In genomic region chr5:34014652-34015051, GRCm38 (mm10) we compare ENCODE assay signal across 15 mouse cellular contexts. TPM values are rescaled to one million over a fixed set of nuclear protein-coding genes. Genes with fewer than 3 reads are reported as not detected.
DNase-seq lines count a peak whose midpoint lies in the region; ATAC-seq and TF ChIP-seq lines count a peak whose summit lies in the region.
"Had no signal": no experiment of that assay in that cellular context is flagged by ENCODE, and none has a peak within 500 bp of the region (broad histone marks: within the 10 kb centered on the region; RNA-seq: fewer than 3 reads in every experiment).

No protein-coding gene starts in this region.

- TF ChIP-seq EP300 in liver, embryonic 14.5 days (IDR thresholded peaks at IDR 0.05; ENCODE audit: low read depth), result no peak

- no peaks in the 10 kb centered on the region for H3K36me3 ChIP-seq in forebrain, postnatal 0 days (ENCODE audit: insufficient read depth)
- H3K36me3 ChIP-seq in forebrain, embryonic 14.5 days (ENCODE audit: control insufficient read depth, insufficient read depth, low read length), result no peaks in the 10 kb centered on the region
- no peaks in the 10 kb centered on the region for H3K36me3 ChIP-seq in liver, embryonic 14.5 days (replicated peaks; ENCODE audit: control insufficient read depth, insufficient read depth, low read depth)
- H3K36me3 ChIP-seq in liver, embryonic 11.5 days (ENCODE audit: control insufficient read depth, insufficient read depth, low read length), result no peaks in the 10 kb centered on the region
- H3K36me3 ChIP-seq: liver, embryonic 15.5 days had no signal

- TF ChIP-seq CTCF in forebrain, postnatal 0 days (IDR thresholded peaks at IDR 0.05; ENCODE audit: low read depth), result 0 out of 2 replicates have a peak, but pooled peaks have one; percentile 12
- peak; percentile 40 for TF ChIP-seq CTCF in liver, embryonic 14.5 days (IDR thresholded peaks at IDR 0.05; ENCODE audit: low read depth)

- no peak for ATAC-seq in forebrain, postnatal 0 days
- no peak for ATAC-seq in forebrain, embryonic 14.5 days
- no peak for ATAC-seq in liver, embryonic 14.5 days (ENCODE audit: insufficient read depth)
- ATAC-seq in liver, embryonic 11.5 days (replicated peaks; ENCODE audit: low FRiP score), result no peak
- no peak for ATAC-seq in monocyte, adult 5-6 weeks (replicated peaks; ENCODE audit: insufficient number of reproducible peaks, low FRiP score, low TSS enrichment, poor library complexity, severe bottlenecking)

- H3K9ac ChIP-seq in forebrain, postnatal 0 days, result no peak overlapping the region
- H3K9ac ChIP-seq in forebrain, embryonic 14.5 days (ENCODE audit: low read length), result no peak overlapping the region
- H3K9ac ChIP-seq in liver, embryonic 14.5 days (replicated peaks), result no peak overlapping the region
- H3K9ac ChIP-seq in liver, embryonic 11.5 days (ENCODE audit: low read depth, low read length), result no peak overlapping the region
- H3K9ac ChIP-seq: liver, embryonic 15.5 days had no signal

- DNase-seq in forebrain, postnatal 0 days, result no peak
- DNase-seq in forebrain, embryonic 14.5 days (ENCODE audit: low spot score), result no peak
- DNase-seq in liver, embryonic 14.5 days (ENCODE audit: low read depth in 3 of 3, low spot score in 3 of 3), result no peak
- no peak for DNase-seq in liver, embryonic 11.5 days (ENCODE audit: low spot score)
- peak; percentile 69 to 72 for DNase-seq in B cell, adult 2 months
- DNase-seq in forelimb bud, embryonic 11.5 days (ENCODE audit: low read depth, low spot score), result peak; percentile 17
- no peak for DNase-seq in right cerebral cortex, postnatal 14 days
- DNase-seq: adrenal gland, postnatal 36 days; kidney, adult 9 months; spleen, adult 18-20 months; thymus, adult 2 months had no signal

- H3K27me3 ChIP-seq in forebrain, postnatal 0 days (ENCODE audit: insufficient read depth, low read length), result no peaks in the 10 kb centered on the region
- no peaks in the 10 kb centered on the region for H3K27me3 ChIP-seq in forebrain, embryonic 14.5 days (replicated peaks; ENCODE audit: control insufficient read depth, insufficient read depth, low read length)
- H3K27me3 ChIP-seq in liver, embryonic 14.5 days (ENCODE audit: control insufficient read depth, insufficient read depth, low read length), result no peaks in the 10 kb centered on the region
- no peaks in the 10 kb centered on the region for H3K27me3 ChIP-seq in liver, embryonic 11.5 days (replicated peaks; ENCODE audit: control insufficient read depth, insufficient read depth, low read length)
- H3K27me3 ChIP-seq: liver, embryonic 15.5 days had no signal

- H3K9me3 ChIP-seq in forebrain, postnatal 0 days (ENCODE audit: low read length), result no peaks in the 10 kb centered on the region
- H3K9me3 ChIP-seq in forebrain, embryonic 14.5 days (replicated peaks; ENCODE audit: control insufficient read depth, low read length), result no peaks in the 10 kb centered on the region
- no peaks in the 10 kb centered on the region for H3K9me3 ChIP-seq in liver, embryonic 14.5 days (ENCODE audit: control insufficient read depth, low read length)
- no peaks in the 10 kb centered on the region for H3K9me3 ChIP-seq in liver, embryonic 11.5 days (ENCODE audit: control insufficient read depth, low read length)
- H3K9me3 ChIP-seq: liver, embryonic 15.5 days had no signal

- no peaks in the 10 kb centered on the region for H3K4me1 ChIP-seq in forebrain, postnatal 0 days (ENCODE audit: insufficient read depth)
- no peaks in the 10 kb centered on the region for H3K4me1 ChIP-seq in forebrain, embryonic 14.5 days (ENCODE audit: control insufficient read depth, insufficient read depth, low read length)
- H3K4me1 ChIP-seq in liver, embryonic 14.5 days (replicated peaks; ENCODE audit: control insufficient read depth in 2 of 2, insufficient read depth in 2 of 2, low read length in 1 of 2), result no peaks in the 10 kb centered on the region
- H3K4me1 ChIP-seq in liver, embryonic 11.5 days (replicated peaks; ENCODE audit: control insufficient read depth, insufficient read depth, low read length), result no peaks in the 10 kb centered on the region
- H3K4me1 ChIP-seq: liver, embryonic 15.5 days had no signal

- H3K4me2 ChIP-seq in forebrain, postnatal 0 days (ENCODE audit: low read depth), result no peak overlapping the region
- H3K4me2 ChIP-seq in forebrain, embryonic 14.5 days (ENCODE audit: low read length), result no peak overlapping the region
- no peak overlapping the region for H3K4me2 ChIP-seq in liver, embryonic 14.5 days (ENCODE audit: low read depth)
- H3K4me2 ChIP-seq in liver, embryonic 11.5 days, result no peak overlapping the region
- H3K4me2 ChIP-seq: liver, embryonic 15.5 days had no signal

- no peak overlapping the region for H3K4me3 ChIP-seq in forebrain, postnatal 0 days (ENCODE audit: low read depth, low read length)
- no peak overlapping the region for H3K4me3 ChIP-seq in forebrain, embryonic 14.5 days (ENCODE audit: low read depth, low read length)
- H3K4me3 ChIP-seq in liver, embryonic 14.5 days (ENCODE audit: insufficient read depth in 1 of 2, low read depth in 2 of 2, low read length in 2 of 2), result no peak overlapping the region
- no peak overlapping the region for H3K4me3 ChIP-seq in liver, embryonic 11.5 days (ENCODE audit: low read depth, low read length)
- H3K4me3 ChIP-seq: liver, embryonic 15.5 days had no signal

- WGBS in forebrain, postnatal 0 days, result 68% methylated on average over 1 of the region's 1 CpGs
- 88% methylated on average over 1 of the region's 1 CpGs for WGBS in forebrain, embryonic 14.5 days
- WGBS in liver, embryonic 14.5 days (ENCODE audit: insufficient replicate concordance), result 35% methylated on average over 1 of the region's 1 CpGs
- WGBS in liver, embryonic 11.5 days, result 65% methylated on average over 1 of the region's 1 CpGs

- H3K27ac ChIP-seq in forebrain, postnatal 0 days (ENCODE audit: low read depth, low read length), result no peak overlapping the region
- no peak overlapping the region for H3K27ac ChIP-seq in forebrain, embryonic 14.5 days (ENCODE audit: low read depth, low read length)
- H3K27ac ChIP-seq in liver, embryonic 14.5 days, result no peak overlapping the region
- no peak overlapping the region for H3K27ac ChIP-seq in liver, embryonic 11.5 days (ENCODE audit: low read depth, low read length)
- H3K27ac ChIP-seq: liver, embryonic 15.5 days had no signal

RNA-seq across cellular contexts. Expression of gene Nat8l, which starts 18.9 kb away (rescaled TPM):
- total RNA-seq in forebrain, postnatal 0 days (2014; rRNA removed), result 28.1 and 31.8 TPM in 2 replicates
- 4.3 and 4.9 TPM in 2 replicates for polyA plus RNA-seq in forebrain, postnatal 0 days (2015; fragmentation: Nextera tagmentation; extraction: Ambion mirVana)
- 2.5 and 2.7 TPM in 2 replicates for polyA plus RNA-seq in forebrain, embryonic 14.5 days (2014; fragmentation: Nextera tagmentation; extraction: Ambion mirVana)
- 0.15 and 0.17 TPM in 2 replicates for polyA plus RNA-seq in liver, embryonic 14.5 days (2012; rRNA removed)
- 0.04 and 0.05 TPM in 2 replicates for polyA plus RNA-seq in liver, embryonic 14.5 days (2014; fragmentation: Nextera tagmentation; extraction: Ambion mirVana)
- polyA plus RNA-seq in liver, embryonic 11.5 days (2014; fragmentation: Nextera tagmentation; extraction: Ambion mirVana), result 0.04 and 0.09 TPM in 2 replicates
- 8.2 to 9.5 TPM (median 8.4 TPM) in 3 replicates for total RNA-seq in monocyte, adult 5-6 weeks (2017)

RNA-seq across cellular contexts. Expression of gene Gm1673, which starts 31.4 kb away (rescaled TPM):
- 539 and 762 TPM in 2 replicates for total RNA-seq in forebrain, postnatal 0 days (2014; rRNA removed)
- polyA plus RNA-seq in forebrain, postnatal 0 days (2015; fragmentation: Nextera tagmentation; extraction: Ambion mirVana), result 747 and 963 TPM in 2 replicates
- polyA plus RNA-seq in forebrain, embryonic 14.5 days (2014; fragmentation: Nextera tagmentation; extraction: Ambion mirVana), result 424 and 498 TPM in 2 replicates
- polyA plus RNA-seq in liver, embryonic 14.5 days (2012; rRNA removed), result 2.6 and 3.4 TPM in 2 replicates
- polyA plus RNA-seq in liver, embryonic 14.5 days (2014; fragmentation: Nextera tagmentation; extraction: Ambion mirVana), result 1.7 and 2.7 TPM in 2 replicates
- polyA plus RNA-seq in liver, embryonic 11.5 days (2014; fragmentation: Nextera tagmentation; extraction: Ambion mirVana), result 24.1 and 27.6 TPM in 2 replicates
- 4.8 TPM in 1 of 3 replicates, not detected in the others for total RNA-seq in monocyte, adult 5-6 weeks (2017)
- total RNA-seq: common myeloid progenitor, adult 5-6 weeks; hematopoietic stem cell, adult 5-6 weeks had no signal

Comparison
In these comparisons a context has a peak if more than half of its experiments do, and no peak if none do; other contexts are left out.
1. DNase-seq: peak in B cell, adult 2 months (2 of 2) and forelimb bud, embryonic 11.5 days (single experiment); none in forebrain, postnatal 0 days (single experiment), forebrain, embryonic 14.5 days (single experiment), liver, embryonic 14.5 days (0 of 3), liver, embryonic 11.5 days (single experiment) and right cerebral cortex, postnatal 14 days (single experiment).
2. RNA of gene Gm1673, which starts 31.4 kb away (polyA plus RNA-seq): 747 to 963 TPM in forebrain, postnatal 0 days and 424 to 498 TPM in forebrain, embryonic 14.5 days; 24.1 to 27.6 TPM in liver, embryonic 11.5 days and 1.7 to 3.4 TPM in liver, embryonic 14.5 days; every median in the first group is over 10 times any median in the second.